Comparison of ENCODE assay signal across 23 mouse cellular contexts in genomic region chr3:129917424-129917823, GRCm38 (mm10). TPM values are rescaled to one million over a fixed set of nuclear protein-coding genes. Genes with fewer than 3 reads are reported as not detected.
DNase-seq lines count a peak whose midpoint lies in the region; ATAC-seq and TF ChIP-seq lines count a peak whose summit lies in the region.
"Had no signal": no experiment of that assay in that cellular context is flagged by ENCODE, and none has a peak within 500 bp of the region (broad histone marks: within the 10 kb centered on the region; RNA-seq: fewer than 3 reads in every experiment).

No protein-coding gene starts in this region.

- no peak overlapping the region for H3K27ac ChIP-seq in hindbrain, postnatal 0 days
- H3K27ac ChIP-seq: forebrain, embryonic 10.5 days; forebrain, embryonic 13.5 days; hindbrain, embryonic 12.5 days; hindbrain, embryonic 15.5 days had no signal

- no peaks in the 10 kb centered on the region for H3K27me3 ChIP-seq in C2C12 (ENCODE audit: control insufficient read depth, insufficient read depth, insufficient read length)
- no peaks in the 10 kb centered on the region for H3K27me3 ChIP-seq in hindbrain, postnatal 0 days (ENCODE audit: insufficient read depth, low read length)
- H3K27me3 ChIP-seq: CH12.LX; forebrain, embryonic 13.5 days; hindbrain, embryonic 12.5 days; hindbrain, embryonic 15.5 days had no signal

- no peak overlapping the region for H3K9ac ChIP-seq in hindbrain, postnatal 0 days (replicated peaks; ENCODE audit: low read length)
- H3K9ac ChIP-seq: forebrain, embryonic 13.5 days; hindbrain, embryonic 12.5 days; hindbrain, embryonic 15.5 days had no signal

- H3K79me3 ChIP-seq in C2C12 (ENCODE audit: low read depth), result no peaks in the 10 kb centered on the region

- no peak overlapping the region for H3ac ChIP-seq in C2C12 (ENCODE audit: control insufficient read depth, insufficient read length, low read depth)

- no peak overlapping the region for H3K4me2 ChIP-seq in hindbrain, postnatal 0 days (ENCODE audit: low read depth, low read length)
- H3K4me2 ChIP-seq: forebrain, embryonic 13.5 days; hindbrain, embryonic 12.5 days; hindbrain, embryonic 15.5 days had no signal

- no peak for TF ChIP-seq CTCF in C2C12 (IDR thresholded peaks at IDR 0.05; ENCODE audit: control insufficient read depth, insufficient read depth, insufficient read length)
- TF ChIP-seq CTCF in hindbrain, postnatal 0 days (IDR thresholded peaks at IDR 0.05; ENCODE audit: low read depth), result no peak

- peaks cover 10% of the 10 kb centered on the region for H3K36me3 ChIP-seq in C2C12 (ENCODE audit: control insufficient read depth, insufficient read depth)
- no peaks in the 10 kb centered on the region; the same call in 1 of the 2 replicates for H3K36me3 ChIP-seq in hindbrain, postnatal 0 days (ENCODE audit: insufficient read depth, low read length)
- H3K36me3 ChIP-seq: hindbrain, embryonic 15.5 days had no signal

- peak overlapping the region; percentile 6 for H3K4me3 ChIP-seq in C2C12 (ENCODE audit: insufficient read depth, poor library complexity, severe bottlenecking)
- no peak overlapping the region for H3K4me3 ChIP-seq in hindbrain, postnatal 0 days (ENCODE audit: low read length)
- H3K4me3 ChIP-seq: forebrain, embryonic 10.5 days; forebrain, embryonic 13.5 days; hindbrain, embryonic 12.5 days; hindbrain, embryonic 15.5 days had no signal

- 88% methylated on average over 3 of the region's 3 CpGs for WGBS in hindbrain, postnatal 0 days

- no peaks in the 10 kb centered on the region for H3K9me3 ChIP-seq in hindbrain, postnatal 0 days (ENCODE audit: low read length)
- H3K9me3 ChIP-seq: forebrain, embryonic 10.5 days; forebrain, embryonic 13.5 days; G1E; hindbrain, embryonic 12.5 days; hindbrain, embryonic 15.5 days had no signal

- peak; percentile 35 for DNase-seq in adrenal gland, postnatal 14 days
- DNase-seq in adrenal gland, adult 8-10 months, result no peak
- DNase-seq in 3T3-L1 (ENCODE audit: low read depth, low spot score), result peak; percentile 67
- peak; percentile 23 for DNase-seq in adipocyte (ENCODE audit: low spot score)
- no peak for DNase-seq in hindbrain, postnatal 0 days (ENCODE audit: low spot score)
- DNase-seq: adrenal gland, postnatal 25 days; cerebellum, adult 18-20 months; cerebellum, adult 9-10 months; cerebellum, postnatal 14 days; gastrocnemius, postnatal 10 days; gastrocnemius, postnatal 36 days; kidney, adult 18-20 months; kidney, adult 9 months had no signal

- no peaks in the 10 kb centered on the region for H3K79me2 ChIP-seq in C2C12 (ENCODE audit: control insufficient read depth, insufficient read depth)

- no peak for ATAC-seq in hindbrain, postnatal 0 days
- ATAC-seq: activated CD4-positive, CD25-positive, alpha-beta regulatory T cell, adult 4 months; forebrain, embryonic 16.5 days; intestine, embryonic 16.5 days had no signal

- no peaks in the 10 kb centered on the region for H3K4me1 ChIP-seq in hindbrain, postnatal 0 days (ENCODE audit: insufficient read depth, low read length)
- H3K4me1 ChIP-seq: hindbrain, embryonic 12.5 days; hindbrain, embryonic 15.5 days had no signal

TF ChIP-seq in C2C12, 6 proteins besides CTCF, POLR2A, EP300 and RAD21:
- TF ChIP-seq FOSL1 (IDR thresholded peaks at IDR 0.05; ENCODE audit: insufficient read depth, low read length, poor library complexity, severe bottlenecking) (no peak), USF1 (IDR thresholded peaks at IDR 0.05; ENCODE audit: low read depth) (no peak), MAX (IDR thresholded peaks at IDR 0.05) (no peak), MYOG (IDR thresholded peaks at IDR 0.05; ENCODE audit: control insufficient read depth, extremely low read depth, insufficient read length) (no peak), MYOD1 (IDR thresholded peaks at IDR 0.05; ENCODE audit: control insufficient read depth, insufficient read length, low read depth) (no peak), CEBPB (IDR thresholded peaks at IDR 0.05; ENCODE audit: low read depth) (no peak)

RNA-seq across cellular contexts. Expression of gene Casp6, which starts 16.2 kb away (rescaled TPM):
- 34.7 TPM in 2 replicates for total RNA-seq in adrenal gland, postnatal 14 days (2021)
- total RNA-seq in adrenal gland, adult 8-10 months (2022), result 10 to 100 TPM; 42.7 to 54.2 (median 47.8) TPM
- 16.7 TPM for polyA plus RNA-seq in C2C12 (2012; fragmentation: generic; extraction: Trizol)
- 5.0 and 10.6 TPM in 2 replicates for total RNA-seq in hindbrain, postnatal 0 days (2014; rRNA removed)
- 17.5 and 25.3 TPM in 2 replicates for polyA plus RNA-seq in hindbrain, postnatal 0 days (2015; fragmentation: Nextera tagmentation; extraction: Ambion mirVana)

RNA-seq across cellular contexts. Expression of gene Pla2g12a, which starts 39.0 kb away (rescaled TPM):
- total RNA-seq in adrenal gland, postnatal 14 days (2021), result 56.0 and 62.7 TPM in 2 replicates
- 10 to 100 TPM; 38.3 to 48.4 (median 42.9) TPM for total RNA-seq in adrenal gland, adult 8-10 months (2022)
- 20.3 TPM for polyA plus RNA-seq in C2C12 (2012; fragmentation: generic; extraction: Trizol)
- 28.5 and 31.3 TPM in 2 replicates for total RNA-seq in hindbrain, postnatal 0 days (2014; rRNA removed)
- polyA plus RNA-seq in hindbrain, postnatal 0 days (2015; fragmentation: Nextera tagmentation; extraction: Ambion mirVana), result 52.9 and 53.3 TPM in 2 replicates

RNA-seq across cellular contexts. Expression of gene Mcub, which starts 52.6 kb away (rescaled TPM):
- total RNA-seq in adrenal gland, postnatal 14 days (2021), result 7.9 and 9.3 TPM in 2 replicates
- total RNA-seq in adrenal gland, adult 8-10 months (2022), result 10 to 100 TPM; 10.2 to 20.6 (median 11.2) TPM
- polyA plus RNA-seq in C2C12 (2012; fragmentation: generic; extraction: Trizol), result 11.0 TPM
- total RNA-seq in hindbrain, postnatal 0 days (2014; rRNA removed), result 3.4 and 3.6 TPM in 2 replicates
- polyA plus RNA-seq in hindbrain, postnatal 0 days (2015; fragmentation: Nextera tagmentation; extraction: Ambion mirVana), result 6.6 and 7.4 TPM in 2 replicates
- total RNA-seq: G1E had no signal
- polyA plus RNA-seq: G1E had no signal

Comparison
In these comparisons a context has a peak if more than half of its experiments do, and no peak if none do; other contexts are left out.
1. DNase-seq: peak in adrenal gland, postnatal 14 days (single experiment), 3T3-L1 (single experiment) and adipocyte (single experiment); none in adrenal gland, adult 8-10 months (single experiment) and hindbrain, postnatal 0 days (single experiment).